14 mouse cellular contexts compared by ENCODE assay signal in the genomic region with DNA sequence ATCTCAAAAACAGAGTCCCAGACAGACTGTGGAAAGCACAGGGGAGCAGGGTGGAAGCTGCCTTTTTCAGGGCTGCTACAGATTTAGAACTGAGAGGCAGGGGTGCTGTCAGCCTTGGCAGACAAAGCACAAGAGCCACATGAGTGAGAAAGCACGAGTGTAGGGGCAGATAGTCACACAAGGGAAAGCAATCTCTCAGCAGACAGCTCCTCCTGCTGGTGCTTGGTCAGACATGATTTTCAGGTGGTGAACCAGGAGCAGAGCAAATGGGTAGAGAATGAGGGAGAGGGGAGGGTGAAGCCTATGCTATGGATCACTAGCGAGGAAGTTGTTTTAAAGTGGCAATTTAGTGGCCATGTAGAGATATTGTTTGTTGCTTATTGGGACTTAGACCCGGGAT.
DNase-seq lines count a peak whose midpoint lies in the region; ATAC-seq lines count a peak whose summit lies in the region.
"Had no signal": no experiment of that assay in that cellular context is flagged by ENCODE, and none has a peak within 500 bp of the region (broad histone marks: within the 10 kb centered on the region; RNA-seq: fewer than 3 reads in every experiment).

No protein-coding gene starts in this region.

- peak; percentile 20 for DNase-seq in forebrain, embryonic 14.5 days (ENCODE audit: low spot score)
- peak; percentile 5 to 11 for DNase-seq in layer of hippocampus, postnatal 10 days (ENCODE audit: low spot score in 2 of 2)
- no peak for DNase-seq in layer of hippocampus, adult 11-12 months (ENCODE audit: low spot score)
- peak; percentile 1 for DNase-seq in CD4-positive helper T cell, adult 2 months (ENCODE audit: low read depth, low spot score)
- peak; percentile 6 for DNase-seq in embryo, embryonic 10.5 days (ENCODE audit: low spot score)
- DNase-seq in spleen, postnatal 4 days (ENCODE audit: low spot score in 2 of 2) = no peak
- no peak for DNase-seq in kidney, adult 8-10 months
- DNase-seq: adrenal gland, postnatal 10 days; cerebellum, adult 11 months; layer of hippocampus, postnatal 36 days had no signal

- no peaks in the 10 kb centered on the region for H3K4me1 ChIP-seq in forebrain, embryonic 14.5 days (ENCODE audit: control insufficient read depth, insufficient read depth, low read length)
- no peaks in the 10 kb centered on the region for H3K4me1 ChIP-seq in forebrain, embryonic 12.5 days
- H3K4me1 ChIP-seq: embryonic facial prominence, embryonic 15.5 days; heart, embryonic 12.5 days had no signal

- 37% methylated on average over 3 of the region's 3 CpGs for WGBS in forebrain, embryonic 14.5 days
- 50% methylated on average over 3 of the region's 3 CpGs for WGBS in forebrain, embryonic 12.5 days

- no peaks in the 10 kb centered on the region for H3K9me3 ChIP-seq in forebrain, embryonic 14.5 days (replicated peaks; ENCODE audit: control insufficient read depth, low read length)
- H3K9me3 ChIP-seq in forebrain, embryonic 12.5 days = no peaks in the 10 kb centered on the region
- H3K9me3 ChIP-seq: embryonic facial prominence, embryonic 15.5 days; heart, embryonic 12.5 days had no signal

- no peak overlapping the region for H3K4me2 ChIP-seq in forebrain, embryonic 14.5 days (ENCODE audit: low read length)
- no peak overlapping the region for H3K4me2 ChIP-seq in forebrain, embryonic 12.5 days
- H3K4me2 ChIP-seq: embryonic facial prominence, embryonic 15.5 days; heart, embryonic 12.5 days had no signal

- no peak overlapping the region for H3K9ac ChIP-seq in forebrain, embryonic 14.5 days (ENCODE audit: low read length)
- H3K9ac ChIP-seq in forebrain, embryonic 12.5 days = no peak overlapping the region
- H3K9ac ChIP-seq: embryonic facial prominence, embryonic 15.5 days; heart, embryonic 12.5 days; liver, embryonic 14.5 days had no signal

- H3K36me3 ChIP-seq in forebrain, embryonic 14.5 days (ENCODE audit: control insufficient read depth, insufficient read depth, low read length) = no peaks in the 10 kb centered on the region
- no peaks in the 10 kb centered on the region for H3K36me3 ChIP-seq in forebrain, embryonic 12.5 days (replicated peaks)
- H3K36me3 ChIP-seq: embryonic facial prominence, embryonic 15.5 days; heart, embryonic 12.5 days had no signal

- H3K27me3 ChIP-seq in forebrain, embryonic 14.5 days (replicated peaks; ENCODE audit: control insufficient read depth, insufficient read depth, low read length) = no peaks in the 10 kb centered on the region
- H3K27me3 ChIP-seq in forebrain, embryonic 12.5 days = no peaks in the 10 kb centered on the region
- H3K27me3 ChIP-seq: embryonic facial prominence, embryonic 15.5 days; heart, embryonic 12.5 days had no signal

- no peak for ATAC-seq in forebrain, embryonic 14.5 days
- no peak for ATAC-seq in forebrain, embryonic 12.5 days (ENCODE audit: low FRiP score)

- no peak overlapping the region for H3K4me3 ChIP-seq in forebrain, embryonic 14.5 days (ENCODE audit: low read depth, low read length)
- no peak overlapping the region for H3K4me3 ChIP-seq in forebrain, embryonic 12.5 days (replicated peaks)
- H3K4me3 ChIP-seq: embryonic facial prominence, embryonic 15.5 days; heart, embryonic 12.5 days had no signal

- H3K27ac ChIP-seq in forebrain, embryonic 14.5 days (ENCODE audit: low read depth, low read length) = no peak overlapping the region
- no peak overlapping the region for H3K27ac ChIP-seq in forebrain, embryonic 12.5 days
- H3K27ac ChIP-seq: embryonic facial prominence, embryonic 15.5 days; liver, embryonic 14.5 days had no signal

Comparison
In these comparisons a context has a peak if more than half of its experiments do, and no peak if none do; other contexts are left out.
1. DNase-seq: peak in forebrain, embryonic 14.5 days (single experiment), layer of hippocampus, postnatal 10 days (2 of 2), CD4-positive helper T cell, adult 2 months (single experiment) and embryo, embryonic 10.5 days (single experiment); none in layer of hippocampus, adult 11-12 months (single experiment), spleen, postnatal 4 days (0 of 2) and kidney, adult 8-10 months (0 of 2).